Mouse (Mus musculus): ENCODE results near the gene Fscb.

The Fscb gene

DNA sequence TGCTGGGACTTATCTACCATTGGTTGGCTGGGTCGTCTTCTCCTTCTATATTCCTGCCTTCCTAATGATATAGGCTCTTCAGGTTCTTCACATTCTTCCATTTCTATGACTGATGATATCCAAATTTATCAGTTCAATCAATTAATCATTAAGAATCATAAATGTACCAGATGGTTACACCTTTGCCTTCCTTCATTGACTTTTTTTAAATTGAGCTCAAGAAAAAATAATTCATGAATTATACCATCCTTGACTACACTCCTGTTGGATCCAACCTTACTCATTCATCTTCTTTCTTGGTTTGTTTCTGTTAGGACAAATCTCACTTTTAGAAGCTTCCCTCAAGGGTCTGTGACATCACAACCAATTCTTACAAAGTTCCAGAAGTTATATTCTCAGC, at the start of gene Fscb:
TSS of gene Fscb (minus strand) at position 101 of the 400 bp plus-strand sequence.
- no peak for DNase-seq

DNA sequence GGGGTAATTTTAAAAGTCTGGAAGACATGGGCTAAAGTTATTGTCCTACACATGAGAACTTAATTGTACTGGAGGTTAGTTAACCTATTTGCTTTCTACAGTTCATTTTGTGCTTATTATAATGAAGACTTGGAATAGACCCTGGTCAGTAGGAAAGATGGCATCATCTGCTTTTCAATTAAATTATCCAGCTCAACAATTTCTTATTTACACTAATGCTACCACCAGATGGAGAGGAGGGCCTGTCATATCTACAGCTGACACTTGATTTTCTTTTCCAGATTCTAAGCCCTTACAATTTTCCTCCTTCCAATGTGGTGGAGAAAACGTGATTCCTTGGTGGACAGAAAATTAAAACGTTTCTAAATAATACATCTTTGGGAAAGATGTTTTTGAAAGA, 42.3 kb upstream of the Fscb start:
- no peak for DNase-seq

DNA sequence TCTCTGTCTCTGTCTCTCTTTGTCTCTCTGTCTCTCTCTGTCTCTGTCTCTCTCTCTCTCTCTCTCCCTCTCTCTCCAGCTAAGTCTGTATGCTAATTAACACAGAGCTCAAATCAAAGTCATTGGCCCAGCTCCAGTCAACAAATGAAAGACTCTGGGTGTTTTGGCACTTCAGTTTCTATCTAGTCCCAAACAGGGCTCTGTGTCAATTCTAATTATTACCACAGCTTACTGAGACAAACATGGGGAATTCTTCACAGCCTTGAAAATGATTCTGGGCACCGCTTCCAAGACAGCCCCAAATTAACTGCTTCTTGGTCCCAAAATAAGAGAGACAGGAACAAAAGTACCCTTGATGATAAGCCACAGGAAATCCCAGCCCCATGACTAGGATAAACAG, 38.9 kb upstream of the Fscb start:
- DNase-seq, result no peak

DNA sequence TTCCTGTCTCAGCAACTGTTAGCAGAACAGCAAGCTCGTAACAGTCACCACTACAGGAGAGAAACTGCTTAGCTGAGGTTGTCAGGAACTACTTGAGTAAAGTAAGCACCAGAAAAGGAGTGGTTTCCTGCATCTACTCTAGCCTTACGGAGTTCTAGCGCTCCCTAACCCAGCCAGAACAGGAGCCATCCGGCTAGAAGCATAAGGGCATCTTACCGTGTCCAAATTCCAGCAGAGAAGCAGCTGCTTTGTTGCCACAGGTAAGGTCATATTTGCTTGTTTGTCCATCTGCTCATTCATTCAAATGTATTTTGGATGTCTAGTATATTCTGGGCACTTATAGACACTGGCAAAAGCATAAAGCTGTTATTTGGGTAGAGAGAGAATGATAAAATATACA, 23.2 kb upstream of the Fscb start:
- no peak for DNase-seq

DNA sequence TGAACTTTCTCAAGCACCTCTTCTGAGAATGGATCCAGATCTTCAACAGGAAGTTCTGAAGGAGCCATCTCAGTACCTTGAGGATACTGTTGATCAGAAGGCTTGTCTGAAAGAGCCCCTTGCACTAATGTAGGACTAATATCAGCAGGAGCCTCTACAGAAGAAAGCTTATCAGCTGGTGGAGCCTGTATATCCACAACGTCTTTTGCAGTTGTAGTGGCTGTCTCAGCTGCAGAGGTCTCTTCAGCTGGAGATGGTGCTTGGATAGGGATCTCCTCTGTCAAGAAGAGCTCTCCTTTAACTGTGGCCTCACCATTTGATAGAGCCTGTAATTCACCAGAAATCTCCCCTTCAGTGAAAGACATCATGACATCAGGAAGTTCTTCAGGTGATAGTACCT, 875 bp downstream of the Fscb start:
- no peak for DNase-seq

DNA sequence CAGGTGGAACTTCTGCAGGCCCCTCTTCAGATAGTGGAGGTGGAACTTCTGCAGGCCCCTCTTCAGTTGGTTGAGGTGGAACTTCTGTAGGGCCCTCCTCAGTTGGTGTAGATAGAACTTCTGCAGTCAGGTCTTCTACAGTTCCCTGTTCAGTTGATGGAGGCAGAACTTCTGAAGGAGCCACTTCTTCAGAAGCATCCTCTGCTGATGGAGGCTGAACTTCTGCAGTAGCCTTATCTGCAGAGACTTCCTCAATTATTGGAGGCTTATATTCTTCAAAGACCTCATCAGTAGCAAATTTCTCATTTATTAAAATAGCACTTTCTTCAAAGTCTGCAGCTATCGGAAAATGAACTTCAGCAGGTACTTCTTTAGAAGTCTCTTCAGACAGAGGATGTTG, 1.4 kb downstream of the Fscb start:
- DNase-seq, result no peak

DNA sequence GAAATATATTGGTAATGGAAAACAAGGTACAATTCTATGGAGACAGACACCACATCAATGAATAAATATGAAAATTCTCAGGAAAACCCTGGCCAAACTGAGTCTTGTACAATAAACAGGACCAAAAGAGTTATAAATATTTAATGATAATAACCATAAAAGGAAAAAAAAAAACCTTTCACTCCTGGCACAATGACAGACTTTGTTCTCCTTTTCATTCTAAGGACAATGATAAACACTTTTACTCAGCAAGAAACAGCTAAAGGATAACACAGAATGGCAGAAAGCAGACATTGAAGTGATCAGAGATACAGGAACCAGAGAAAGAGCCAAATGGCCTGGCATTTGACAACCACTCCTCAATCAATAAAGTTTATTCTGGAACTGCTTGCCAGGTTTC, 19.3 kb downstream of the Fscb start:
- DNase-seq, result no peak

DNA sequence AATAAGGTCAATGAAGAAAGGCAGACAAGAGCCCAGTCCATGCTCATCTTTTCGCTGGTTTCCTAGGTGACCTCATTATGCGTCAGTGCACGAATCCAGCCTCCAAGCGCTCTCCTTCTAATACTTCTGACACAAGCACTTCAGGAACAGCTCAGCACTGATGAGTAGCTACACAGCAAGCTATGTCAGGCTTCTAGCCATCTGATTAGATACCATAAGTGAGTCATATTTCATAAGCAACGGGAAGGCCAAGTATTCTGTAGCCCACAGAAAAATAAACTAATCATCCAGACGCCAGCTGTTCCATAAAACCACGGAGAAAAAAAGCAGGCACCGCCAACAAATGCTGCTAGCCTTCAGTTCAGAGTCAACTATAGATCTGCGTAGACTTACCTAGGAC, 24.6 kb downstream of the Fscb start:
- DNase-seq, result no peak

DNA sequence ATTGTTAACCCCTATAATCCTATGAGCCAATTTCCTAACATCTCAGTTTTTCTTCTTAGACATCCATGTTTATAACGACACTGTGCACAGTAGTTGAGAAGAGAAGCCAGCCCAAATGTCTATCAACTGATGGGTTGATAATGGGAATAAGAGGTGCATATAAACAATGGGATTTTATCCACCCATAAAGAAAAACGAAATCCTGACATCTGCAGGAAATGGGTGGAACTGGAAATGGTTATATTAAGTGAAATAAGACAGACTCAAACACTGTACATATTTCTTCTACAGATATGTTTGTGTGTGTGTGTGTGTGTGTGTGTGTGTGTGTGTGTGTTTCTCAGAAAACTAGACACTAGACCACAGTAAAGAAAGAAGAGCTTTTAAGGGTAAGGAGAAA, 37.8 kb downstream of the Fscb start:
- no peak for DNase-seq

Data from lung, postnatal 10 days (tissue).